18 mouse cellular contexts compared by ENCODE assay signal in the genomic region with DNA sequence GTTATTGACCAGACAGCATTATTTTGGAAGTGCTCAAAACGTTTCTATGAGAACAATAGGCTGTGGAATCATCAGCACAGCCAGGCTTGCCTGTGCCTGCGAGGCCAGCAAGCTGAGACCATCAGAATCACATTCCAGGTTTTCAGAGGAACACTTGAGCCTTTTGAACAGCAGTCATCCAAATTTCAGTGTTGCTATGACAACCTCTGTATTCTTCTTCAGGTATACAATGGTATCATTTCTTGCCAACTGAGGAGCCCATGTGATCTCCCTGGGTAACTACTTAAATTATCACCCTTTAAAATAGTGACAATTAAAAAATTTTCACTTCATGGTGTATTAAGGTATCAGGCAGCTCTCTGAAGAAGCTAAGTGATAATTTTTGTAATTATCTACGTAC.
DNase-seq lines count a peak whose midpoint lies in the region; ATAC-seq and TF ChIP-seq lines count a peak whose summit lies in the region.
"Had no signal": no experiment of that assay in that cellular context is flagged by ENCODE, and none has a peak within 500 bp of the region (broad histone marks: within the 10 kb centered on the region; RNA-seq: fewer than 3 reads in every experiment).

No protein-coding gene starts in this region.

- H3K9ac ChIP-seq in midbrain, embryonic 14.5 days (replicated peaks; ENCODE audit: low read length), result no peak overlapping the region
- no peak overlapping the region for H3K9ac ChIP-seq in midbrain, embryonic 11.5 days (ENCODE audit: low read length)
- H3K9ac ChIP-seq in forebrain, embryonic 13.5 days, result no peak overlapping the region
- H3K9ac ChIP-seq in midbrain, postnatal 0 days (replicated peaks; ENCODE audit: low read length, poor library complexity, severe bottlenecking), result no peak overlapping the region
- no peak overlapping the region for H3K9ac ChIP-seq in intestine, embryonic 15.5 days
- H3K9ac ChIP-seq: heart, embryonic 13.5 days had no signal

- no peaks in the 10 kb centered on the region for H3K9me3 ChIP-seq in midbrain, embryonic 14.5 days (ENCODE audit: control insufficient read depth, low read length)
- no peaks in the 10 kb centered on the region for H3K9me3 ChIP-seq in midbrain, embryonic 11.5 days (ENCODE audit: control insufficient read depth, low read length)
- no peaks in the 10 kb centered on the region for H3K9me3 ChIP-seq in forebrain, embryonic 13.5 days (replicated peaks)
- no peaks in the 10 kb centered on the region for H3K9me3 ChIP-seq in midbrain, postnatal 0 days (ENCODE audit: low read length)
- H3K9me3 ChIP-seq in intestine, embryonic 15.5 days, result no peaks in the 10 kb centered on the region
- H3K9me3 ChIP-seq: heart, embryonic 13.5 days had no signal

- H3K36me3 ChIP-seq in midbrain, embryonic 14.5 days (ENCODE audit: control insufficient read depth, insufficient read depth, low read length), result no peaks in the 10 kb centered on the region
- H3K36me3 ChIP-seq in midbrain, embryonic 11.5 days (ENCODE audit: control insufficient read depth, insufficient read depth, low read length), result no peaks in the 10 kb centered on the region
- H3K36me3 ChIP-seq in forebrain, embryonic 13.5 days (ENCODE audit: poor library complexity, severe bottlenecking), result no peaks in the 10 kb centered on the region
- no peaks in the 10 kb centered on the region for H3K36me3 ChIP-seq in midbrain, postnatal 0 days (ENCODE audit: insufficient read depth, low read length)
- no peaks in the 10 kb centered on the region for H3K36me3 ChIP-seq in intestine, embryonic 15.5 days
- H3K36me3 ChIP-seq: heart, embryonic 13.5 days had no signal

- 40% methylated on average over 3 of the region's 3 CpGs for WGBS in midbrain, embryonic 14.5 days
- 48% methylated on average over 3 of the region's 3 CpGs for WGBS in midbrain, embryonic 11.5 days
- WGBS in forebrain, embryonic 13.5 days, result 36% methylated on average over 3 of the region's 3 CpGs
- 31% methylated on average over 3 of the region's 3 CpGs for WGBS in midbrain, postnatal 0 days
- 61% methylated on average over 3 of the region's 3 CpGs for WGBS in intestine, embryonic 15.5 days

- H3K4me2 ChIP-seq in midbrain, embryonic 14.5 days (ENCODE audit: low read length), result no peak overlapping the region
- H3K4me2 ChIP-seq in midbrain, embryonic 11.5 days, result no peak overlapping the region
- no peak overlapping the region for H3K4me2 ChIP-seq in forebrain, embryonic 13.5 days
- no peak overlapping the region for H3K4me2 ChIP-seq in midbrain, postnatal 0 days (ENCODE audit: low read depth, low read length, poor library complexity, severe bottlenecking)
- no peak overlapping the region for H3K4me2 ChIP-seq in intestine, embryonic 15.5 days (replicated peaks)
- H3K4me2 ChIP-seq: heart, embryonic 13.5 days had no signal

- H3K4me1 ChIP-seq in midbrain, embryonic 14.5 days (ENCODE audit: control insufficient read depth, insufficient read depth, low read length), result no peaks in the 10 kb centered on the region
- no peaks in the 10 kb centered on the region for H3K4me1 ChIP-seq in midbrain, embryonic 11.5 days (ENCODE audit: control insufficient read depth, insufficient read depth, low read length)
- no peaks in the 10 kb centered on the region for H3K4me1 ChIP-seq in forebrain, embryonic 13.5 days
- H3K4me1 ChIP-seq in midbrain, postnatal 0 days (ENCODE audit: insufficient read depth, low read length), result no peaks in the 10 kb centered on the region
- no peaks in the 10 kb centered on the region for H3K4me1 ChIP-seq in intestine, embryonic 15.5 days (replicated peaks)
- H3K4me1 ChIP-seq: heart, embryonic 13.5 days had no signal

- DNase-seq in midbrain, embryonic 14.5 days, result peak; percentile 64
- no peak for DNase-seq in midbrain, embryonic 11.5 days (ENCODE audit: low spot score, missing footprints)
- DNase-seq in brain, embryonic 18.5 days (ENCODE audit: low read depth, low spot score), result peak; percentile 52
- peak; percentile 41 for DNase-seq in midbrain, postnatal 0 days (ENCODE audit: low spot score)
- DNase-seq in heart, adult 18-20 months, result no peak
- DNase-seq: adrenal gland, postnatal 25 days; cerebellum, adult 8-10 months; kidney, adult 2 months; kidney, postnatal 10 days; left cerebral cortex, postnatal 4 days; liver; lung, postnatal 10 days; right cerebral cortex, postnatal 14 days; spleen, adult 18-20 months; thymus, postnatal 4 days had no signal

- no peak overlapping the region for H3K27ac ChIP-seq in midbrain, embryonic 14.5 days (replicated peaks; ENCODE audit: low read depth, low read length)
- H3K27ac ChIP-seq in midbrain, embryonic 11.5 days (ENCODE audit: low read depth, low read length), result no peak overlapping the region
- no peak overlapping the region for H3K27ac ChIP-seq in forebrain, embryonic 13.5 days
- no peak overlapping the region for H3K27ac ChIP-seq in midbrain, postnatal 0 days (ENCODE audit: low read depth, low read length)
- no peak overlapping the region for H3K27ac ChIP-seq in intestine, embryonic 15.5 days
- H3K27ac ChIP-seq: heart, embryonic 13.5 days had no signal

- no peak overlapping the region for H3K4me3 ChIP-seq in midbrain, embryonic 14.5 days (replicated peaks; ENCODE audit: low read depth, low read length)
- H3K4me3 ChIP-seq in midbrain, embryonic 11.5 days (ENCODE audit: low read depth, low read length), result no peak overlapping the region
- no peak overlapping the region for H3K4me3 ChIP-seq in forebrain, embryonic 13.5 days
- no peak overlapping the region for H3K4me3 ChIP-seq in midbrain, postnatal 0 days (ENCODE audit: low read depth, low read length)
- H3K4me3 ChIP-seq in intestine, embryonic 15.5 days (replicated peaks), result no peak overlapping the region
- H3K4me3 ChIP-seq: heart, embryonic 13.5 days had no signal

- no peaks in the 10 kb centered on the region for H3K27me3 ChIP-seq in midbrain, embryonic 14.5 days (ENCODE audit: control insufficient read depth, insufficient read depth, low read length)
- H3K27me3 ChIP-seq in midbrain, embryonic 11.5 days (ENCODE audit: control insufficient read depth, insufficient read depth, low read length), result no peaks in the 10 kb centered on the region
- no peaks in the 10 kb centered on the region for H3K27me3 ChIP-seq in forebrain, embryonic 13.5 days
- no peaks in the 10 kb centered on the region for H3K27me3 ChIP-seq in midbrain, postnatal 0 days (ENCODE audit: insufficient read depth, low read length)
- H3K27me3 ChIP-seq in intestine, embryonic 15.5 days (replicated peaks), result no peaks in the 10 kb centered on the region
- H3K27me3 ChIP-seq: heart, embryonic 13.5 days had no signal

- TF ChIP-seq CTCF in midbrain, postnatal 0 days (IDR thresholded peaks at IDR 0.05), result no peak

- ATAC-seq in midbrain, embryonic 14.5 days (ENCODE audit: low FRiP score, low TSS enrichment), result peak; percentile 50; the same call in 1 of the 2 replicates
- ATAC-seq in midbrain, embryonic 11.5 days (ENCODE audit: low FRiP score), result no peak
- ATAC-seq in forebrain, embryonic 13.5 days, result peak; percentile 74
- ATAC-seq in midbrain, postnatal 0 days (ENCODE audit: low FRiP score), result peak; percentile 60; the same call in 1 of the 2 replicates
- no peak for ATAC-seq in intestine, embryonic 15.5 days

Comparison
In these comparisons a context has a peak if more than half of its experiments do, and no peak if none do; other contexts are left out.
1. ATAC-seq: peak in midbrain, embryonic 14.5 days (single experiment), forebrain, embryonic 13.5 days (single experiment) and midbrain, postnatal 0 days (single experiment); none in midbrain, embryonic 11.5 days (single experiment) and intestine, embryonic 15.5 days (single experiment).
2. DNase-seq: peak in midbrain, embryonic 14.5 days (single experiment), brain, embryonic 18.5 days (single experiment) and midbrain, postnatal 0 days (single experiment); none in midbrain, embryonic 11.5 days (single experiment) and heart, adult 18-20 months (0 of 2).